Comparison of ENCODE assay signal across 12 mouse cellular contexts in genomic region chr7:72210201-72210600, GRCm38 (mm10).
DNase-seq lines count a peak whose midpoint lies in the region.
"Had no signal": no experiment of that assay in that cellular context is flagged by ENCODE, and none has a peak within 500 bp of the region (broad histone marks: within the 10 kb centered on the region; RNA-seq: fewer than 3 reads in every experiment).

No protein-coding gene starts in this region.

- DNase-seq in adrenal gland, adult (ENCODE audit: inconsistent age in 2 of 2, low spot score in 1 of 2), result peak; percentile 49 to 70
- DNase-seq in adrenal gland, postnatal 4 days (ENCODE audit: low spot score in 2 of 2), result no peak
- peak; percentile 46 for DNase-seq in kidney, postnatal 14 days
- DNase-seq in kidney, postnatal 10 days, result no peak
- peak; percentile 50 for DNase-seq in adrenal gland, postnatal 14 days
- DNase-seq in cerebellum, postnatal 25 days, result no peak
- DNase-seq in cerebellum, postnatal 10 days, result no peak
- DNase-seq: B cell, adult 2 months; cerebellum, adult 11 months; cerebellum, adult 8-10 months; cerebellum, postnatal 36 days; gastrocnemius, postnatal 10 days had no signal

Comparison
In these comparisons a context has a peak if more than half of its experiments do, and no peak if none do; other contexts are left out.
1. DNase-seq: peak in adrenal gland, adult (2 of 2), kidney, postnatal 14 days (single experiment) and adrenal gland, postnatal 14 days (single experiment); none in adrenal gland, postnatal 4 days (0 of 2), kidney, postnatal 10 days (single experiment), cerebellum, postnatal 25 days (0 of 2) and cerebellum, postnatal 10 days (0 of 2).